Mouse (Mus musculus) CH12.LX (cell line): ENCODE results near the gene Laptm5. TPM values are rescaled to one million over a fixed set of nuclear protein-coding genes. Genes with fewer than 3 reads are reported as not detected.

Experiments used
- DNase-seq: peaks from one replicate; pipeline ENCODE4 v3.0.0-alpha.2; 2013; ENCODE audit errors: extremely low read depth
- H3K27ac ChIP-seq: 2 replicates; pipeline ENCODE4 v1.5.1; 2012; ENCODE audit warnings: low read depth, mild to moderate bottlenecking, control low read depth, moderate library complexity; ENCODE audit not compliant: insufficient read depth
- H3K27me3 ChIP-seq: replicated peaks from 2 replicates; pipeline ENCODE3; 2012; ENCODE audit warnings: inconsistent platforms
- H3K36me3 ChIP-seq, 2 experiments: replicated peaks in 1 of 2; 2 replicates each; pipeline versions ENCODE3 to v1.6.1; 2012; ENCODE audit warnings: inconsistent platforms in 1 of 2, low read length in 1 of 2, mild to moderate bottlenecking in 1 of 2, mixed read lengths in 1 of 2, moderate library complexity in 1 of 2; ENCODE audit not compliant: control insufficient read depth in 1 of 2, insufficient read depth in 1 of 2
- H3K4me1 ChIP-seq, 2 experiments: 2 replicates each; pipeline ENCODE4 v1.6.1; 2012; ENCODE audit warnings: inconsistent platforms in 1 of 2, moderate library complexity in 1 of 2; ENCODE audit not compliant: insufficient read depth in 2 of 2, control insufficient read depth in 1 of 2
- H3K4me2 ChIP-seq: 2 replicates; pipeline ENCODE4 v1.6.1; 2012; ENCODE audit warnings: low read depth, mild to moderate bottlenecking, control low read depth; ENCODE audit not compliant: poor library complexity, insufficient read depth, severe bottlenecking
- H3K4me3 ChIP-seq, 3 experiments: fragments of 150-350 bp in 1 of 3; sonication (generic) in 1 of 3; replicated peaks in 1 of 3; 2 replicates each; pipeline versions ENCODE3 to v1.5.1; 2011 to 2012; ENCODE audit warnings: low read depth in 2 of 3, low read length in 2 of 3, mild to moderate bottlenecking in 2 of 3, moderate library complexity in 2 of 3, control low read depth in 1 of 3, improper control_type of control experiment in 1 of 3, inconsistent platforms in 1 of 3, mixed read lengths in 1 of 3; ENCODE audit not compliant: poor library complexity in 1 of 3
- H3K79me2 ChIP-seq: replicated peaks from 2 replicates; pipeline ENCODE4 v1.6.1; 2012; ENCODE audit warnings: mild to moderate bottlenecking, moderate library complexity; ENCODE audit not compliant: control insufficient read depth, poor library complexity, insufficient read depth, severe bottlenecking; ENCODE audit errors: extremely low read depth
- H3K9ac ChIP-seq: 2 replicates; pipeline ENCODE4 v1.6.1; 2012; ENCODE audit warnings: low read depth, mild to moderate bottlenecking, control low read depth, moderate library complexity; ENCODE audit not compliant: insufficient read depth
- H3K9me3 ChIP-seq: replicated peaks from 2 replicates; pipeline ENCODE3; 2012; ENCODE audit warnings: low read length, inconsistent platforms, mixed read lengths
- BHLHE40 ChIP-seq: IDR thresholded peaks from 2 replicates; pipeline ENCODE4 v1.6.1; 2011; ENCODE audit warnings: mild to moderate bottlenecking, low read depth, low read length, improper control_type of control experiment
- CHD1 ChIP-seq: IDR thresholded peaks from 2 replicates; pipeline ENCODE4 v1.6.1; 2012; ENCODE audit warnings: low read depth, low read length, improper control_type of control experiment, inconsistent platforms
- CHD2 ChIP-seq: IDR thresholded peaks from 2 replicates; pipeline ENCODE4 v1.6.1; 2011; ENCODE audit warnings: low read length, improper control_type of control experiment
- CTCF ChIP-seq, 2 experiments: IDR thresholded peaks in 1 of 2; conservative IDR thresholded peaks in 1 of 2; 2 replicates each; pipeline ENCODE4 v1.5.1; 2011 to 2012; ENCODE audit warnings: low read depth in 2 of 2, low read length in 2 of 2, improper control_type of control experiment in 1 of 2, inconsistent platforms in 1 of 2, mild to moderate bottlenecking in 1 of 2, moderate library complexity in 1 of 2
- E2F4 ChIP-seq: IDR thresholded peaks from 2 replicates; pipeline ENCODE4 v1.6.1; 2011; ENCODE audit warnings: low read depth, low read length, improper control_type of control experiment; ENCODE audit not compliant: insufficient replicate concordance
- ELF1 ChIP-seq: IDR thresholded peaks from 2 replicates; pipeline ENCODE4 v1.6.1; 2014; ENCODE audit warnings: low read depth, mild to moderate bottlenecking, inconsistent platforms, low read length, improper control_type of control experiment
- EP300 ChIP-seq: IDR thresholded peaks from 2 replicates; pipeline ENCODE4 v1.6.1; 2011; ENCODE audit warnings: low read length, improper control_type of control experiment
- ETS1 ChIP-seq: conservative IDR thresholded peaks from 2 replicates; pipeline ENCODE4 v1.6.1; 2012; ENCODE audit warnings: low read depth, mild to moderate bottlenecking, inconsistent platforms, low read length, improper control_type of control experiment, moderate library complexity
- GABPA ChIP-seq: IDR thresholded peaks from 2 replicates; pipeline ENCODE4 v1.6.1; 2012; ENCODE audit warnings: low read depth, low read length, improper control_type of control experiment, inconsistent platforms; ENCODE audit not compliant: insufficient replicate concordance
- HCFC1 ChIP-seq: IDR thresholded peaks from 2 replicates; pipeline ENCODE4 v1.6.1; 2012; ENCODE audit warnings: low read depth, mild to moderate bottlenecking, inconsistent platforms, low read length, improper control_type of control experiment
- IRF4 ChIP-seq: IDR thresholded peaks from 2 replicates; pipeline ENCODE4 v1.6.1; 2014; ENCODE audit warnings: low read depth, mild to moderate bottlenecking, inconsistent platforms, low read length, improper control_type of control experiment
- JUN ChIP-seq: IDR thresholded peaks from 2 replicates; pipeline ENCODE4 v1.6.1; 2011; ENCODE audit warnings: low read depth, mild to moderate bottlenecking, low read length, improper control_type of control experiment, moderate library complexity; ENCODE audit not compliant: insufficient read depth
- JUND ChIP-seq: conservative IDR thresholded peaks from 2 replicates; pipeline ENCODE4 v1.6.1; 2011; ENCODE audit warnings: low read depth, low read length, improper control_type of control experiment
- KAT2A ChIP-seq: IDR thresholded peaks from 2 replicates; pipeline ENCODE4 v1.6.1; 2012; ENCODE audit warnings: low read length, improper control_type of control experiment, inconsistent platforms; ENCODE audit not compliant: insufficient replicate concordance
- MAFK ChIP-seq: IDR thresholded peaks from 2 replicates; pipeline ENCODE4 v1.6.1; 2011; ENCODE audit warnings: low read length, improper control_type of control experiment; ENCODE audit not compliant: insufficient replicate concordance
- MAX ChIP-seq: IDR thresholded peaks from 2 replicates; pipeline ENCODE4 v1.6.1; 2011; ENCODE audit warnings: low read length, improper control_type of control experiment
- MAZ ChIP-seq: IDR thresholded peaks from 2 replicates; pipeline ENCODE4 v1.6.1; 2012; ENCODE audit warnings: low read depth, mild to moderate bottlenecking, inconsistent platforms, low read length, improper control_type of control experiment, moderate library complexity
- MEF2A ChIP-seq: IDR thresholded peaks from 2 replicates; pipeline ENCODE4 v1.6.1; 2014; ENCODE audit warnings: low read depth, mild to moderate bottlenecking, inconsistent platforms, low read length, improper control_type of control experiment, borderline replicate concordance
- MXI1 ChIP-seq: IDR thresholded peaks from 2 replicates; pipeline ENCODE4 v1.6.1; 2011; ENCODE audit warnings: mild to moderate bottlenecking, low read depth, low read length, improper control_type of control experiment
- MYC ChIP-seq: IDR thresholded peaks from 2 replicates; pipeline ENCODE4 v1.6.1; 2011; ENCODE audit warnings: low read depth, mild to moderate bottlenecking, improper control_type of control experiment, low read length
- NELFE ChIP-seq: IDR thresholded peaks from 2 replicates; pipeline ENCODE4 v1.6.1; 2011; ENCODE audit warnings: low read depth, low read length, improper control_type of control experiment
- NRF1 ChIP-seq: IDR thresholded peaks from 2 replicates; pipeline ENCODE4 v1.6.1; 2014; ENCODE audit warnings: low read depth, mild to moderate bottlenecking, inconsistent platforms, low read length, improper control_type of control experiment, moderate library complexity
- PAX5 ChIP-seq: IDR thresholded peaks from 2 replicates; pipeline ENCODE4 v1.6.1; 2012; ENCODE audit warnings: low read length, inconsistent platforms, mixed read lengths
- POLR2A ChIP-seq: IDR thresholded peaks from 2 replicates; pipeline ENCODE4 v1.6.1; 2011; ENCODE audit warnings: low read depth, mild to moderate bottlenecking, improper control_type of control experiment, low read length
- POLR2AphosphoS2 ChIP-seq: IDR thresholded peaks from 2 replicates; pipeline ENCODE4 v1.6.1; 2011; ENCODE audit warnings: low read depth, low read length, improper control_type of control experiment
- RAD21 ChIP-seq: IDR thresholded peaks from 2 replicates; pipeline ENCODE4 v1.6.1; 2011; ENCODE audit warnings: low read depth, mild to moderate bottlenecking, low read length, improper control_type of control experiment, moderate library complexity
- RCOR1 ChIP-seq: conservative IDR thresholded peaks from 2 replicates; pipeline ENCODE4 v1.6.1; 2012; ENCODE audit warnings: low read depth, mild to moderate bottlenecking, inconsistent platforms, low read length, improper control_type of control experiment
- SIN3A ChIP-seq: IDR thresholded peaks from 2 replicates; pipeline ENCODE4 v1.6.1; 2012; ENCODE audit warnings: low read length, improper control_type of control experiment, inconsistent platforms
- SMC3 ChIP-seq: IDR thresholded peaks from 2 replicates; pipeline ENCODE4 v1.6.1; 2011; ENCODE audit warnings: low read depth, low read length, improper control_type of control experiment
- TBP ChIP-seq: conservative IDR thresholded peaks from 2 replicates; pipeline ENCODE4 v1.6.1; 2011; ENCODE audit warnings: low read depth, low read length, improper control_type of control experiment
- TCF12 ChIP-seq: IDR thresholded peaks from 2 replicates; pipeline ENCODE4 v1.6.1; 2014; ENCODE audit warnings: low read depth, mild to moderate bottlenecking, inconsistent platforms, low read length, improper control_type of control experiment
- UBTF ChIP-seq: IDR thresholded peaks from 2 replicates; pipeline ENCODE4 v1.6.1; 2012; ENCODE audit warnings: low read depth, mild to moderate bottlenecking, inconsistent platforms, low read length, improper control_type of control experiment, moderate library complexity
- USF1 ChIP-seq: IDR thresholded peaks from 2 replicates; pipeline ENCODE4 v1.6.1; 2014; ENCODE audit warnings: low read depth, mild to moderate bottlenecking, inconsistent platforms, low read length, improper control_type of control experiment
- USF2 ChIP-seq: conservative IDR thresholded peaks from 2 replicates; pipeline ENCODE4 v1.6.1; 2011; ENCODE audit warnings: low read depth, low read length, improper control_type of control experiment
- ZC3H11A ChIP-seq: IDR thresholded peaks from 2 replicates; pipeline ENCODE4 v1.6.1; 2012; ENCODE audit warnings: low read depth, mild to moderate bottlenecking, inconsistent platforms, low read length, improper control_type of control experiment
- ZKSCAN1 ChIP-seq: IDR thresholded peaks from 2 replicates; pipeline ENCODE4 v1.6.1; 2012; ENCODE audit warnings: low read depth, inconsistent platforms, low read length, improper control_type of control experiment, borderline replicate concordance
- ZMIZ1 ChIP-seq: IDR thresholded peaks from 2 replicates; pipeline ENCODE4 v1.6.1; 2012; ENCODE audit warnings: low read depth, mild to moderate bottlenecking, inconsistent platforms, low read length, improper control_type of control experiment
- ZNF384 ChIP-seq: IDR thresholded peaks from 2 replicates; pipeline ENCODE4 v1.6.1; 2012; ENCODE audit warnings: low read depth, low read length, improper control_type of control experiment, inconsistent platforms
- dilution Hi-C: fragments of 300-500 bp; cut with MboI; formaldehyde crosslinking; loops from 2 replicates; pipeline ENCODE4 v1.14.3; 2020; ENCODE audit warnings: low sequenced_read_pairs; ENCODE audit not compliant: extremely low pct_unique_long_range_greater_than_20kb, extremely low pct_ligation_motif_present
- in situ Hi-C: fragments of 300-500 bp; cut with MboI; formaldehyde crosslinking; loops from 3 replicates; pipeline ENCODE4 v1.14.3; 2019; ENCODE audit warnings: low sequenced_read_pairs, low pct_ligation_motif_present, low pct_unique_long_range_greater_than_20kb, mixed read lengths
- polyA plus RNA-seq: library from polyadenylated mRNA; unstranded; fragments of >175 nt; gene quantifications from 2 replicates; pipeline ENCODE4 v1.2.1, GENCODE M21; 2012; ENCODE audit warnings: low read depth; ENCODE audit not compliant: insufficient read length
- total RNA-seq, 2 experiments: library from RNA; depleted of rRNA; stranded (reverse); fragments of 300-350 nt in 1 of 2; fragments of >200 nt in 1 of 2; gene quantifications; 2 replicates each; pipeline ENCODE4 v1.2.3; 2012 to 2014

Gene Laptm5
- 182 and 225 TPM in 2 replicates for total RNA-seq (2012; rRNA removed)
- 32.3 and 41.1 TPM in 2 replicates for total RNA-seq (2014; rRNA removed)
- 486 and 594 TPM in 2 replicates for polyA plus RNA-seq

GRCm38 (mm10) chr4:130913077-130913476 is at the start of gene Laptm5:
Gene Laptm5 (plus strand): TSS chr4:130913125.
- in situ Hi-C loops (no loop called here), dilution Hi-C loops (no loop called here)
- DNase-seq: peak; percentile 90
- H3K36me3 ChIP-seq: peaks cover 18 to 31% of the 10 kb centered on the region in 2 experiments
- peak within 1 kb of the TSS; percentile 68 to 84 (median 75) for H3K4me3 ChIP-seq
- H3K27me3 ChIP-seq: no peaks in the 10 kb centered on the region
- peak within 1 kb of the TSS; percentile 93 for H3K27ac ChIP-seq
- H3K9ac ChIP-seq: peak within 1 kb of the TSS; percentile 98
- H3K4me2 ChIP-seq: peak within 1 kb of the TSS; percentile 73
- H3K9me3 ChIP-seq: no peaks in the 10 kb centered on the region
- peaks cover 62% of the 10 kb centered on the region for H3K79me2 ChIP-seq
- TF ChIP-seq MXI1 (peak; percentile 54), BHLHE40 (peak; percentile 71; the same call in 1 of the 2 replicates), ZC3H11A (no peak), USF2 (no peak), MAFK (no peak), JUN (no peak), USF1 (no peak), ZMIZ1 (peak; percentile 82; the same call in 1 of the 2 replicates), MAZ (peak; percentile 90; the same call in 1 of the 2 replicates), E2F4 (no peak), CHD1 (0 out of 2 replicates have a peak, but pooled peaks have one; percentile 6), JUND (no peak), HCFC1 (peak; percentile 24), RAD21 (no peak; the same call in 1 of the 2 replicates), CHD2 (no peak; the same call in 1 of the 2 replicates), ZKSCAN1 (no peak), PAX5 (no peak), SMC3 (no peak), TBP (peak; percentile 82), CTCF (conservative IDR thresholded peaks at IDR 0.05 in 1 of 2, IDR thresholded peaks at IDR 0.05 in 1 of 2; ENCODE audit: low read depth in 2 of 2, low read length in 2 of 2) (no peak), GABPA (no peak), IRF4 (peak; percentile 62), POLR2A (peak; percentile 94), ETS1 (peak; percentile 75), TCF12 (peak; percentile 91), MYC (no peak), MEF2A (peak; percentile 65; the same call in 1 of the 2 replicates), MAX (no peak), RCOR1 (no peak), NRF1 (no peak), ELF1 (peak; percentile 90), NELFE (peak; percentile 90), KAT2A (no peak), POLR2AphosphoS2 (peak; percentile 73; the same call in 1 of the 2 replicates), ZNF384 (no peak), EP300 (peak; percentile 52; the same call in 1 of the 2 replicates), SIN3A (peak; percentile 84), UBTF (0 out of 2 replicates have a peak, but pooled peaks have one; percentile 49)
- peaks cover 18 to 59% of the 10 kb centered on the region in 2 experiments for H3K4me1 ChIP-seq
